Mouse (Mus musculus): ENCODE data around the gene Ccdc189.

- TF ChIP-seq CTCF (IDR thresholded peaks at IDR 0.05; ENCODE audit: low read depth, low read length): no peak
- TF ChIP-seq POLR2A (IDR thresholded peaks at IDR 0.05; ENCODE audit: insufficient read depth, low read length): no peak
- no peak for TF ChIP-seq EP300 (IDR thresholded peaks at IDR 0.05; ENCODE audit: insufficient read depth, low read depth, low read length)
Measured at GRCm38 (mm10) chr7:127611011-127611410, 22.6 kb upstream of the Ccdc189 start.

All from ES-Bruce4 (cell line).